Mouse (Mus musculus): ENCODE results near the gene Lipc. TPM values are rescaled to one million over a fixed set of nuclear protein-coding genes. Genes with fewer than 3 reads are reported as not detected.
A peak's percentile ranks its signal among the peaks of the same experiment; 100 is the strongest.

Gene Lipc
- total and polyA plus RNA-seq, 3 experiments: 0.11 TPM; not detected in 2

- Histone ChIP-seq H3K36me3 (replicated peaks) (no peaks in the 10 kb centered on the region), H3K9me3 (replicated peaks) (peaks cover 7% of the 10 kb centered on the region), H3K27me3 (ENCODE audit: insufficient read depth, low read length) (no peaks in the 10 kb centered on the region), H3K4me1 (ENCODE audit: insufficient read depth, low read depth, low read length) (peaks cover 80% of the 10 kb centered on the region), H3K4me3 (ENCODE audit: low read depth, low read length) (peak overlapping the region; percentile 47; the same call in 1 of the 2 replicates)
- DNase-seq (ENCODE audit: low spot score) (peak; percentile 82), ATAC-seq (ENCODE audit: extremely low read depth, insufficient number of reproducible peaks, low FRiP score, poor library complexity, severe bottlenecking) (peak; percentile 91)
- TF ChIP-seq GATA2 (IDR thresholded peaks at IDR 0.05; ENCODE audit: borderline replicate concordance, low read depth, low read length): no peak
- no peak for TF ChIP-seq GATA1 (IDR thresholded peaks at IDR 0.05; ENCODE audit: borderline replicate concordance, low read length)
- no peak for TF ChIP-seq CTCF (IDR thresholded peaks at IDR 0.05; ENCODE audit: low read depth, low read length)
- peak; percentile 96 for TF ChIP-seq TAL1 (conservative IDR thresholded peaks at IDR 0.05; ENCODE audit: low read depth, low read length)
- no peak for TF ChIP-seq POLR2AphosphoS5 (IDR thresholded peaks at IDR 0.05; ENCODE audit: insufficient replicate concordance, low read depth, low read length)
Measured at GRCm38 (mm10) chr9:70834730-70835154, 117.3 kb downstream of the Lipc start.

- Histone ChIP-seq H3K27me3 (ENCODE audit: insufficient read depth, low read length) (no peaks in the 10 kb centered on the region), H3K4me3 (ENCODE audit: low read depth, low read length) (peak overlapping the region; percentile 47; the same call in 1 of the 2 replicates), H3K36me3 (replicated peaks) (no peaks in the 10 kb centered on the region), H3K9me3 (replicated peaks) (peaks cover 7% of the 10 kb centered on the region), H3K4me1 (ENCODE audit: insufficient read depth, low read depth, low read length) (peaks cover 80% of the 10 kb centered on the region)
- DNase-seq (ENCODE audit: low spot score) (no peak), ATAC-seq (ENCODE audit: extremely low read depth, insufficient number of reproducible peaks, low FRiP score, poor library complexity, severe bottlenecking) (no peak)
- TF ChIP-seq GATA1 (IDR thresholded peaks at IDR 0.05; ENCODE audit: borderline replicate concordance, low read length) (no peak), GATA2 (IDR thresholded peaks at IDR 0.05; ENCODE audit: borderline replicate concordance, low read depth, low read length) (no peak), CTCF (IDR thresholded peaks at IDR 0.05; ENCODE audit: low read depth, low read length) (no peak), POLR2AphosphoS5 (IDR thresholded peaks at IDR 0.05; ENCODE audit: insufficient replicate concordance, low read depth, low read length) (no peak), TAL1 (conservative IDR thresholded peaks at IDR 0.05; ENCODE audit: low read depth, low read length) (no peak)
Measured at GRCm38 (mm10) chr9:70834217-70834616, 117.8 kb downstream of the Lipc start.

GRCm38 (mm10) chr9:70833111-70833908 lies 118.7 kb downstream of the Lipc start:
- H3K4me3 ChIP-seq (ENCODE audit: low read depth, low read length): no peak overlapping the region; the same call in 1 of the 2 replicates
- no peaks in the 10 kb centered on the region for H3K36me3 ChIP-seq (replicated peaks)
- TF ChIP-seq CTCF (IDR thresholded peaks at IDR 0.05; ENCODE audit: low read depth, low read length) (no peak), TAL1 (conservative IDR thresholded peaks at IDR 0.05; ENCODE audit: low read depth, low read length) (no peak), GATA2 (IDR thresholded peaks at IDR 0.05; ENCODE audit: borderline replicate concordance, low read depth, low read length) (no peak), GATA1 (IDR thresholded peaks at IDR 0.05; ENCODE audit: borderline replicate concordance, low read length) (no peak), POLR2AphosphoS5 (IDR thresholded peaks at IDR 0.05; ENCODE audit: insufficient replicate concordance, low read depth, low read length) (no peak)
- peaks cover 72% of the 10 kb centered on the region for H3K4me1 ChIP-seq (ENCODE audit: insufficient read depth, low read depth, low read length)
- H3K27me3 ChIP-seq (ENCODE audit: insufficient read depth, low read length): no peaks in the 10 kb centered on the region
- ATAC-seq (ENCODE audit: extremely low read depth, insufficient number of reproducible peaks, low FRiP score, poor library complexity, severe bottlenecking) (no peak), DNase-seq (ENCODE audit: low spot score) (no peak)
- H3K9me3 ChIP-seq (replicated peaks): peaks cover 7% of the 10 kb centered on the region

GRCm38 (mm10) chr9:70832231-70832630 lies 119.8 kb downstream of the Lipc start:
- no peak for TF ChIP-seq TAL1 (conservative IDR thresholded peaks at IDR 0.05; ENCODE audit: low read depth, low read length)
- TF ChIP-seq GATA1 (IDR thresholded peaks at IDR 0.05; ENCODE audit: borderline replicate concordance, low read length): no peak
- TF ChIP-seq GATA2 (IDR thresholded peaks at IDR 0.05; ENCODE audit: borderline replicate concordance, low read depth, low read length): no peak
- no peak for TF ChIP-seq POLR2AphosphoS5 (IDR thresholded peaks at IDR 0.05; ENCODE audit: insufficient replicate concordance, low read depth, low read length)
- no peak for TF ChIP-seq CTCF (IDR thresholded peaks at IDR 0.05; ENCODE audit: low read depth, low read length)
- Histone ChIP-seq H3K36me3 (replicated peaks) (no peaks in the 10 kb centered on the region), H3K4me3 (ENCODE audit: low read depth, low read length) (no peak overlapping the region), H3K9me3 (replicated peaks) (peaks cover 7% of the 10 kb centered on the region), H3K4me1 (ENCODE audit: insufficient read depth, low read depth, low read length) (peaks cover 67% of the 10 kb centered on the region), H3K27me3 (ENCODE audit: insufficient read depth, low read length) (no peaks in the 10 kb centered on the region)
- ATAC-seq (ENCODE audit: extremely low read depth, insufficient number of reproducible peaks, low FRiP score, poor library complexity, severe bottlenecking) (no peak), DNase-seq (ENCODE audit: low spot score) (no peak)

- DNase-seq (ENCODE audit: low spot score): no peak
- Histone ChIP-seq H3K4me3 (ENCODE audit: low read depth, low read length) (no peak overlapping the region), H3K9me3 (replicated peaks) (peaks cover 7% of the 10 kb centered on the region), H3K4me1 (ENCODE audit: insufficient read depth, low read depth, low read length) (peaks cover 56% of the 10 kb centered on the region), H3K36me3 (replicated peaks) (no peaks in the 10 kb centered on the region), H3K27me3 (ENCODE audit: insufficient read depth, low read length) (no peaks in the 10 kb centered on the region)
- no peak for TF ChIP-seq GATA1 (IDR thresholded peaks at IDR 0.05; ENCODE audit: borderline replicate concordance, low read length)
- no peak for TF ChIP-seq TAL1 (conservative IDR thresholded peaks at IDR 0.05; ENCODE audit: low read depth, low read length)
- no peak for TF ChIP-seq CTCF (IDR thresholded peaks at IDR 0.05; ENCODE audit: low read depth, low read length)
- no peak for TF ChIP-seq POLR2AphosphoS5 (IDR thresholded peaks at IDR 0.05; ENCODE audit: insufficient replicate concordance, low read depth, low read length)
- TF ChIP-seq GATA2 (IDR thresholded peaks at IDR 0.05; ENCODE audit: borderline replicate concordance, low read depth, low read length): no peak
- no peak for ATAC-seq (ENCODE audit: extremely low read depth, insufficient number of reproducible peaks, low FRiP score, poor library complexity, severe bottlenecking)
Measured at GRCm38 (mm10) chr9:70830844-70831529, 121.0 kb downstream of the Lipc start.
